Mouse (Mus musculus): ENCODE results near the gene Ube2n. TPM values are rescaled to one million over a fixed set of nuclear protein-coding genes. Genes with fewer than 3 reads are reported as not detected.
A peak's percentile ranks its signal among the peaks of the same experiment; 100 is the strongest.

Ube2n gene
- polyA plus RNA-seq, 1 experiment from 2014 or later = 289 TPM

GRCm38 (mm10) chr10:95576876-95577566 lies 62.1 kb downstream of the Ube2n start:
- Histone ChIP-seq H3K36me3 (no peaks in the 10 kb centered on the region), H3K4me3 (no peak overlapping the region), H3K4me2 (no peak overlapping the region), H3K9ac (no peak overlapping the region), H3K9me3 (no peaks in the 10 kb centered on the region), H3K27me3 (no peaks in the 10 kb centered on the region), H3K27ac (no peak overlapping the region), H3K4me1 (no peaks in the 10 kb centered on the region)
- no peak for ATAC-seq (ENCODE audit: insufficient number of reproducible peaks, low FRiP score, low TSS enrichment, low read depth)
- WGBS = 50% methylated on average over 14 of the region's 14 CpGs

GRCm38 (mm10) chr10:95577567-95577950 lies 62.6 kb downstream of the Ube2n start:
- Histone ChIP-seq H3K27me3 (no peaks in the 10 kb centered on the region), H3K4me1 (no peaks in the 10 kb centered on the region), H3K36me3 (no peaks in the 10 kb centered on the region), H3K27ac (no peak overlapping the region), H3K9ac (no peak overlapping the region), H3K4me3 (no peak overlapping the region), H3K4me2 (no peak overlapping the region), H3K9me3 (no peaks in the 10 kb centered on the region)
- ATAC-seq (ENCODE audit: insufficient number of reproducible peaks, low FRiP score, low TSS enrichment, low read depth) = no peak
- 42% methylated on average over 4 of the region's 4 CpGs for whole genome bisulfite sequencing

GRCm38 (mm10) chr10:95585554-95585953 lies 70.6 kb downstream of the Ube2n start:
- H3K27me3 ChIP-seq = no peaks in the 10 kb centered on the region
- no peak overlapping the region for H3K27ac ChIP-seq
- H3K4me1 ChIP-seq = no peaks in the 10 kb centered on the region
- H3K4me3 ChIP-seq = no peak overlapping the region
- WGBS = 82% methylated on average over 6 of the region's 6 CpGs
- ATAC-seq (ENCODE audit: insufficient number of reproducible peaks, low FRiP score, low TSS enrichment, low read depth) = no peak
- no peaks in the 10 kb centered on the region for H3K36me3 ChIP-seq
- H3K4me2 ChIP-seq = no peak overlapping the region
- H3K9ac ChIP-seq = no peak overlapping the region
- H3K9me3 ChIP-seq = no peaks in the 10 kb centered on the region

- Histone ChIP-seq H3K27me3 (no peaks in the 10 kb centered on the region), H3K4me3 (no peak overlapping the region), H3K9ac (no peak overlapping the region), H3K4me2 (no peak overlapping the region), H3K27ac (no peak overlapping the region), H3K9me3 (no peaks in the 10 kb centered on the region), H3K4me1 (no peaks in the 10 kb centered on the region), H3K36me3 (no peaks in the 10 kb centered on the region)
- WGBS = 66% methylated on average over 8 of the region's 8 CpGs
- ATAC-seq (ENCODE audit: insufficient number of reproducible peaks, low FRiP score, low TSS enrichment, low read depth) = no peak
These were observed 72.7 kb downstream of the Ube2n start for GRCm38 (mm10) chr10:95587509-95588220.

GRCm38 (mm10) chr10:95589196-95589595 lies 74.3 kb downstream of the Ube2n start:
- no peaks in the 10 kb centered on the region for H3K9me3 ChIP-seq
- no peak for ATAC-seq (ENCODE audit: insufficient number of reproducible peaks, low FRiP score, low TSS enrichment, low read depth)
- WGBS = 87% methylated on average over 4 of the region's 4 CpGs
- no peaks in the 10 kb centered on the region for H3K4me1 ChIP-seq
- no peak overlapping the region for H3K4me2 ChIP-seq
- no peaks in the 10 kb centered on the region for H3K36me3 ChIP-seq
- no peak overlapping the region for H3K27ac ChIP-seq
- no peak overlapping the region for H3K4me3 ChIP-seq
- no peaks in the 10 kb centered on the region for H3K27me3 ChIP-seq
- no peak overlapping the region for H3K9ac ChIP-seq

- Histone ChIP-seq H3K4me2 (no peak overlapping the region), H3K4me1 (no peaks in the 10 kb centered on the region), H3K36me3 (no peaks in the 10 kb centered on the region), H3K27me3 (no peaks in the 10 kb centered on the region), H3K9ac (no peak overlapping the region), H3K4me3 (no peak overlapping the region), H3K9me3 (no peaks in the 10 kb centered on the region), H3K27ac (no peak overlapping the region)
- ATAC-seq (ENCODE audit: insufficient number of reproducible peaks, low FRiP score, low TSS enrichment, low read depth) = no peak
- 46% methylated on average over 6 of the region's 6 CpGs for WGBS
These were observed 75.3 kb downstream of the Ube2n start for GRCm38 (mm10) chr10:95590196-95590595.

GRCm38 (mm10) chr10:95591257-95591656 lies 76.3 kb downstream of the Ube2n start:
- no peak for ATAC-seq (ENCODE audit: insufficient number of reproducible peaks, low FRiP score, low TSS enrichment, low read depth)
- no peaks in the 10 kb centered on the region for H3K27me3 ChIP-seq
- H3K4me2 ChIP-seq = no peak overlapping the region
- no peak overlapping the region for H3K9ac ChIP-seq
- no peaks in the 10 kb centered on the region for H3K4me1 ChIP-seq
- no peaks in the 10 kb centered on the region for H3K36me3 ChIP-seq
- H3K9me3 ChIP-seq = no peaks in the 10 kb centered on the region
- no peak overlapping the region for H3K27ac ChIP-seq
- WGBS = 81% methylated on average over 4 of the region's 4 CpGs
- no peak overlapping the region for H3K4me3 ChIP-seq

- Histone ChIP-seq H3K27me3 (no peaks in the 10 kb centered on the region), H3K9ac (no peak overlapping the region), H3K4me2 (no peak overlapping the region), H3K36me3 (no peaks in the 10 kb centered on the region), H3K27ac (no peak overlapping the region), H3K4me3 (no peak overlapping the region), H3K9me3 (no peaks in the 10 kb centered on the region), H3K4me1 (no peaks in the 10 kb centered on the region)
- 68% methylated on average over 11 of the region's 11 CpGs for WGBS
- no peak for ATAC-seq (ENCODE audit: insufficient number of reproducible peaks, low FRiP score, low TSS enrichment, low read depth)
These were observed 79.5 kb downstream of the Ube2n start for GRCm38 (mm10) chr10:95594414-95594813.

Small RNA genes lying within 50 kb of the gene (microRNA-seq; reads per million reads assigned to microRNA genes)
- gene Mir3058 = 9.0 reads per million, percentile 23 among the genes with 10 or more reads in this experiment

Other genes starting within 250 kb of the Ube2n start
- gene Cradd, start 191.0 kb upstream of the Ube2n start, polyA plus RNA-seq (2015; fragmentation: Nextera tagmentation; extraction: Ambion mirVana) = 7.5 and 7.8 TPM in 2 replicates
- 42.3 and 49.6 TPM in 2 replicates for gene Socs2, start 98.0 kb upstream of the Ube2n start, polyA plus RNA-seq (2015; fragmentation: Nextera tagmentation; extraction: Ambion mirVana)
- 275 and 277 TPM in 2 replicates for gene Mrpl42, start 13.2 kb upstream of the Ube2n start, polyA plus RNA-seq (2015; fragmentation: Nextera tagmentation; extraction: Ambion mirVana)
- gene Nudt4, start 49.0 kb downstream of the Ube2n start, polyA plus RNA-seq (2015; fragmentation: Nextera tagmentation; extraction: Ambion mirVana) = 77.7 and 86.4 TPM in 2 replicates
- gene Anapc15-ps, start 158.3 kb downstream of the Ube2n start, polyA plus RNA-seq (2015; fragmentation: Nextera tagmentation; extraction: Ambion mirVana) = not detected in 2 replicates